Mouse (Mus musculus) monocyte, adult 5-6 weeks (primary cell): Measurements from ENCODE around the gene 9430015G10Rik. TPM values are rescaled to one million over a fixed set of nuclear protein-coding genes. Genes with fewer than 3 reads are reported as not detected.
"Not testable (repeated sequence)": the region's sequence is repeated elsewhere in the genome, so short reads cannot be mapped to it uniquely, and the experiment has no call there.

Source experiments
- ATAC-seq: fragments of 153-309, 156-312 bp; replicated peaks from 2 replicates; pipeline ENCODE4 v1.8.0; 2017; ENCODE audit warnings: mild to moderate bottlenecking; ENCODE audit not compliant: low TSS enrichment, insufficient number of reproducible peaks, severe bottlenecking, poor library complexity, low FRiP score
- total RNA-seq: library from RNA; stranded (forward); fragments of 200-1000, 200-491, 200-594 nt; gene quantifications from 3 replicates; pipeline ENCODE4 v1.2.3, GENCODE M21; 2017

9430015G10Rik gene
- total RNA-seq, 1 experiment from 2014 or later, result 15.4 TPM

DNA sequence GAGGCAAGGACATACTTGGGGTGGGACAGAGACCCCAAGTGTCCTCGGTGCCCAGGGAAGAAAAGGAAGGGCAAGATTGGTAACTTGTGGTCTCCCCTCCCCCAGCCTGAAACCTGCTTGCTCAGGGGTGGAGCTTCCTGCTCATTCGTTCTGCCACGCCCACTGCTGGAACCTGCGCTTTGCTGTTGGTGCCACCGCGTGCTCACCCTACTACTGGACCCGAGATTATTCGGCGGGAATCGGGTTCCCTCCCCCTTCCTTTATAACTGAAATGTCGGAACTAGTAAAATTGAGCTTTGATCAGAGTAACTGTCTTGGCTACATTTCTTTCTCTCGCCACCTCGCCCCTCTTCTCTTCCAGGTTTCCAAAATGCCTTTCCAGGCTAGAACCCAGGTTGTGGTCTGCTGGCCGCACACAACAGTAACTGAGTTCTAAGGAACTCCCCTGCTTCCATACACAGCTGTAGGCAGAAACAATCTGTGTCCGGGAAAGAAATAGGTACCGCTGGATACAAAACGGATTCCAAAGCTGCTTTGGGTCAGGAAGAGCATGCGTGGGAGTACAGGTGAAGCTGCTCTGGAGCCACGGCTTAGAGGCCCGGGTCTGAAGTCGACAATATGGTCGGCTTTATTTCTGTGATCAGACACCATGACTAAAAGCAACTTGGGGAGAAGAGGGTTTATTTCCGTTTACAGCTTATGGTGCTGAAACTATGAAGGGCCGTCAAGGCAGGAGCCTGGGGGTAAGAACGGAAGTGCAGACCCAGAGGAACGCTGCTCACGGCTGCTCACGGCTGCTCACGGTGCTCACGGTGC lies 26.7 kb downstream of the 9430015G10Rik start:
- ATAC-seq, result no peak

DNA sequence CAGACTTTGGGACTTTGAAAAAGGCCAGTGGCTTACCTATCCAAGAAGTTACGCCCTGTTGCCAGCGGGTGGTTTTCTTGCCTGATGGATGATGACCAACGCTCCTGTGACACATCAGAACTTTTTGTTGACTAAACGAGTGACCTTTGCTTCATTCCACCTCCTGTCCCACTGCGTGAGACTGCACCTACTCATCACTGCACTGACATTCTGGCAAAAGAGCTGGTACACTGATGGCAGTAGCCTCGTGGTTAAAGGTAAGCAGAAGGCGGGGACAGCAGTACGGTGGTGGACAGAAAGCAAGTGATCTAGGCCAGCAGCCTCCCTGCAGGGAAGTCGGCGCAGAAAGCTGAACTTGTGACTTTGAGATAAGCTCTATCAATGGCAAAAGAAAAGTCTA lies 41.1 kb downstream of the 9430015G10Rik start:
- not testable (repeated sequence) for ATAC-seq

DNA sequence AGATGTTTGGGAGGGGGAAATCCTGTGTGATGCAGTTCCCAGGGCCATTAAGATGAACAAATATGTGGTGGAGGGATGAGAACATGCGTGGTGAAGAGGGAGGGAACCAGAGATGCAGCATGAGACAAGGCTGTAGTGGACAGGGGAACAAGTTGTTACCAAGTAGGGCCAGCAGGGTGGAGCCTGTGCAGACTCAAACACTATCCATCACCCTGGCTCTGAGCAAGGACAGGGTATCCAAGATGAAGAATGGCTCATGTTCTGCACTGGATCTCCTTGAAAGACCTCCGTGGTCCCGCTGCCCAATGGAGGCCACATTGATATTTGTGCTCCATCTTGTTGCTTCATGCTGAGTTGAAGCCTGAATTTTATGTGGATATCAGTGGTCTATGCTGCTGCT lies 45.0 kb downstream of the 9430015G10Rik start:
- no peak for ATAC-seq

DNA sequence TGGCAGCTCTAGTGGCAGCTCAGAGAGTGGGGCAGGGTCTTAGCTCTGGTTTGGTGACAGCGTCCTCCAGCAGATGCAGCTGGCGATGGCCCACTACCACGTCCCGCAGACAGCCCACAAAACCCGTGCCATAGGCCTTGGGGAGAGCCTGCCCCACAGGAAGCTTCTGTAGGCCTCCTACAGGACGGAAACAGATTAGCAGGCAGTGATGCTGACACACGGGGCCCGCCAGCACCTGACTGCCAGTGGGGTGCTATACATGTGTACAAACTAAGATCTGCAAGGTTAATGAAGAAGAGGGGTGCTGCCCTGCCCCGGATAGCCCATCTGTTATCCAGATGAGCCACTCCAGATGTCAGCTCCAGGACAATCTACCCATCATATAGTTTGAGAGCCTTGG lies 56.7 kb downstream of the 9430015G10Rik start:
- ATAC-seq, result no peak

DNA sequence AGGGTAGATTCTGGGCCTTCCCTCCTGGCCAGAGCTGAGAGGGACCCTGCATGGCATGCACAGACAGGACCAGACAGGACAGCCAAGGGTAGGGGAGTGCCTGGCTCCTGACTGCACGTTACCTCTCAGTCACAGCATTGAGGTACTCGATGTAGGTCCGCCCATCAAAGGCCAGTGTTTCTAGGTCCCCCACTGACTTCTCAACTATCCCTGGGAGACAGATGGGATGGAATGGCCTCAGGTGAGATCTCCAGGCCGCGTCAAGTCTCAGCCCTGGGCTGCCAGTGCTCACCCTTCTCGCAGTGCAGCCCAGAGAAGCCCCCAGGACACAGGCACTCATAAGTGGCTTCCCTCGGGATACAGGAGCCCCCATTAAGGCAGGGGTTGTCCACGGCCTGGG lies 58.8 kb downstream of the 9430015G10Rik start:
- ATAC-seq, result no peak

DNA sequence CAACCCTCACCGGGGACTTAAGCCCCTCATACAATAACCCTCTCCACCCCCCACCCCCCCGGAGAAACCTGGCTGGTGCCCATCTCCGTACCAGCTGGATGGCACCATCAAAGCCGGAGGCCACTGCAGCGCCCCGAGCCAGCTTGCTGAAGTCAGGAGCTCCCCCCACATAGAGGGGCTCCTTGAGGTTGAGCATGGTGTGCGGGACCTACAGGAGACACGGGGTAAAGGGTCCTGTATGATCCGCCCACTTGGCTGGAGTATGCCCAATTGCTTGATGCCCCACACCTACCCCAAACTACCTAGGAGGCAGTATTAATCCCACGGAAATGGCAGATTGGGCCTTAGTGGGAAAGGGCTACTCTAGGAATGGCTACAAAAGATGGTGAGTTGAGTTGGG lies 59.3 kb downstream of the 9430015G10Rik start:
- no peak for ATAC-seq

DNA sequence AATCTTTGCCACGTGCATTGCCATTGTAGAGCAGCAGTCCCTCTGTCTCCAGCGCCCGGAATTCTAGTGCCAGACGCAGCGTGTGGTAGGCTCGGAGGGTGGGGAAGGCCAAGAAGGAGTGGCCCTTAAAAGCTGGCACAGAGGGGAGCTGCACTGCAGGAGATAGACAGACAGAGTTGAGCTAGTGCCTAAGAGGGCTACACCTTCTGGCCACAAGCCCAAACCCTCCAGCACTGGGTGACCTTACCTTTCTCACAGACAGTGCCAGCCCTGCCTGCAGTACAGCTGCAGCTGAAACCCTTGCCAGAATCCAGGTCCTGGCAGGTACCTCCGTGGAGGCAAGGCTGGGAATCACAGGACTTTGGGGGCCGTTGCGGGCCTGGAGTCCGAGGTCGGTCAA lies 62.0 kb downstream of the 9430015G10Rik start:
- no peak for ATAC-seq

Other genes with a start within 250 kb of the 9430015G10Rik start
- gene Tas1r3, start 246.6 kb upstream of the 9430015G10Rik start, total RNA-seq, result 0.29 to 1.6 TPM (median 0.64 TPM) in 3 replicates
- 5.7 to 8.4 TPM (median 6.6 TPM) in 3 replicates for gene Cptp, start 240.5 kb upstream of the 9430015G10Rik start, total RNA-seq
- gene Ints11, start 240.4 kb upstream of the 9430015G10Rik start, total RNA-seq, result 21.5 to 28.1 TPM (median 24.5 TPM) in 3 replicates
- gene Pusl1, start 218.2 kb upstream of the 9430015G10Rik start, total RNA-seq, result 3.8 to 12.8 TPM (median 10.3 TPM) in 3 replicates
- gene Acap3, start 218.2 kb upstream of the 9430015G10Rik start, total RNA-seq, result 17.2 to 19.3 TPM (median 17.3 TPM) in 3 replicates
- 79.0 to 128 TPM (median 101 TPM) in 3 replicates for gene Ube2j2, start 166.2 kb upstream of the 9430015G10Rik start, total RNA-seq
- 0.85 to 1.4 TPM in 2 of 3 replicates, not detected in the other for gene C1qtnf12, start 147.7 kb upstream of the 9430015G10Rik start, total RNA-seq
- gene B3galt6, start 117.3 kb upstream of the 9430015G10Rik start, total RNA-seq, result 2.8 to 3.5 TPM (median 3.1 TPM) in 3 replicates
- gene Sdf4, start 117.1 kb upstream of the 9430015G10Rik start, total RNA-seq, result 300 to 351 TPM (median 344 TPM) in 3 replicates
- gene Tnfrsf4, start 96.1 kb upstream of the 9430015G10Rik start, total RNA-seq, result 1.8 to 6.6 TPM (median 5.3 TPM) in 3 replicates
- 29.2 to 74.7 TPM (median 38.4 TPM) in 3 replicates for gene Tnfrsf18, start 83.8 kb upstream of the 9430015G10Rik start, total RNA-seq
- not detected in 3 replicates for gene Ttll10, start 50.6 kb upstream of the 9430015G10Rik start, total RNA-seq
- gene Rnf223, start 20.5 kb downstream of the 9430015G10Rik start, total RNA-seq, result 0.39 TPM in 1 of 3 replicates, not detected in the others
- 1.4 to 8.4 TPM (median 2.7 TPM) in 3 replicates for gene Agrn, start 87.5 kb downstream of the 9430015G10Rik start, total RNA-seq
- 1.9 to 9.6 TPM (median 2.4 TPM) in 3 replicates for gene Isg15, start 90.8 kb downstream of the 9430015G10Rik start, total RNA-seq
- gene AW011738, start 93.3 kb downstream of the 9430015G10Rik start, total RNA-seq, result 2.6 to 12.3 TPM (median 3.3 TPM) in 3 replicates
- 0.19 to 0.48 TPM in 2 of 3 replicates, not detected in the other for gene Perm1, start 105.9 kb downstream of the 9430015G10Rik start, total RNA-seq
- 4.3 to 17.1 TPM (median 16.9 TPM) in 3 replicates for gene Plekhn1, start 124.9 kb downstream of the 9430015G10Rik start, total RNA-seq
- 33.0 to 53.8 TPM (median 40.5 TPM) in 3 replicates for gene Noc2l, start 126.0 kb downstream of the 9430015G10Rik start, total RNA-seq
- gene Samd11, start 145.7 kb downstream of the 9430015G10Rik start, total RNA-seq, result 0.19 to 1.8 TPM (median 0.29 TPM) in 3 replicates
- gene Vmn2r-ps159, start 221.1 kb downstream of the 9430015G10Rik start, total RNA-seq, result 0.19 TPM in 1 of 3 replicates, not detected in the others